Mouse (Mus musculus): ENCODE results near the gene Dntt.
A peak's percentile ranks its signal among the peaks of the same experiment; 100 is the strongest.

Gene Dntt

GRCm38 (mm10) chr19:41071500-41071899, 42.4 kb downstream of the Dntt start:
- DNase-seq (ENCODE audit: low spot score in 2 of 2): peak; percentile 57 to 94

- peak; percentile 37 to 49 for DNase-seq (ENCODE audit: low spot score in 2 of 2)
Measured at GRCm38 (mm10) chr19:41073746-41074455, 44.8 kb downstream of the Dntt start.

GRCm38 (mm10) chr19:41076906-41077305, 47.8 kb downstream of the Dntt start, which contains the start of gene Opalin:
Gene Opalin, minus strand, starts transcription at chr19:41077113.
- peak in 1 of 2 experiments; percentile 23 for DNase-seq (ENCODE audit: low spot score in 2 of 2)

GRCm38 (mm10) chr19:41081589-41081988, 52.5 kb downstream of the Dntt start:
- DNase-seq (ENCODE audit: low spot score in 2 of 2): no peak

- DNase-seq (ENCODE audit: low spot score in 2 of 2): no peak
Measured at GRCm38 (mm10) chr19:41083646-41084045, 54.6 kb downstream of the Dntt start.

GRCm38 (mm10) chr19:41086289-41086688, 57.2 kb downstream of the Dntt start:
- DNase-seq (ENCODE audit: low spot score in 2 of 2): peak in 1 of 2 experiments; percentile 37

GRCm38 (mm10) chr19:41086700-41087099, 57.6 kb downstream of the Dntt start:
- peak; percentile 35 to 90 for DNase-seq (ENCODE audit: low spot score in 2 of 2)

GRCm38 (mm10) chr19:41087901-41088300, 58.8 kb downstream of the Dntt start:
- DNase-seq (ENCODE audit: low spot score in 2 of 2): no peak

GRCm38 (mm10) chr19:41088491-41088890, 59.4 kb downstream of the Dntt start:
- DNase-seq (ENCODE audit: low spot score in 2 of 2): no peak

GRCm38 (mm10) chr19:41089833-41090232, 60.8 kb downstream of the Dntt start:
- DNase-seq (ENCODE audit: low spot score in 2 of 2): peak in 1 of 2 experiments; percentile 66

- no peak for DNase-seq (ENCODE audit: low spot score in 2 of 2)
Measured at GRCm38 (mm10) chr19:41091901-41092300, 62.8 kb downstream of the Dntt start.

GRCm38 (mm10) chr19:41097038-41097437, 68.0 kb downstream of the Dntt start:
- DNase-seq (ENCODE audit: low spot score in 2 of 2): no peak

GRCm38 (mm10) chr19:41100863-41101262, 71.8 kb downstream of the Dntt start:
- no peak for DNase-seq (ENCODE audit: low spot score in 2 of 2)

GRCm38 (mm10) chr19:41101390-41101789, 72.3 kb downstream of the Dntt start:
- peak in 1 of 2 experiments; percentile 79 for DNase-seq (ENCODE audit: low spot score in 2 of 2)

GRCm38 (mm10) chr19:41104922-41105321, 75.8 kb downstream of the Dntt start:
- DNase-seq (ENCODE audit: low spot score in 2 of 2): no peak

GRCm38 (mm10) chr19:41107530-41107929, 78.5 kb downstream of the Dntt start:
- no peak for DNase-seq (ENCODE audit: low spot score in 2 of 2)

GRCm38 (mm10) chr19:41108666-41109065, 79.6 kb downstream of the Dntt start:
- DNase-seq (ENCODE audit: low spot score in 2 of 2): no peak

Data from left cerebral cortex, adult 9 months (tissue).